Mouse (Mus musculus) Muller cell, postnatal 12 days (primary cell): ENCODE results near the gene Ntm.
A peak's percentile ranks its signal among the peaks of the same experiment; 100 is the strongest.

Experiments
- DNase-seq: peaks from one replicate; pipeline ENCODE4 v3.0.0-alpha.2; 2015; ENCODE audit errors: inconsistent ontology term

Ntm gene

DNA sequence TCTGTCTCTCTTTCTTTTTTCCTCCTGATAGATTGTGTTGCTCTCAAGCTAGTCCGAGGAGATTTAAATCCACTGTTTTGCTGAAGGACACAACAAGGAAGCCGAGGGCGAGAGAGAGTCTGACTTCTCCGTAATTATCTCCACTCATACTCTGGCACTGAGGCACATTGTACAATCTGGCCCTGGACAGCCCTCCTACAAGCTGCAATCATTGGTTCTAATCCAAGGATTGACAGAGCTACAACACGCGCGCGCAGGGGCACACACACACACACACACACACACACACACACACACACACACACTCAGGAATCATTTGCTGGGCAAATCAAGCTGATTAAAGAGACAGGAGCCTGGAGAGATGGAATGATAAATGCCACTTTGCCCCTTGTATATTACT is at the start of gene Ntm:
Gene Ntm, minus strand, starts transcription at position 164 of the 400 bp plus-strand sequence.
- peak; percentile 74 for DNase-seq

GRCm38 (mm10) chr9:30005701-30006100 is 42.8 kb upstream of the Ntm start:
- DNase-seq: no peak

GRCm38 (mm10) chr9:30003612-30004011 is 40.7 kb upstream of the Ntm start:
- peak; percentile 41 for DNase-seq

DNA sequence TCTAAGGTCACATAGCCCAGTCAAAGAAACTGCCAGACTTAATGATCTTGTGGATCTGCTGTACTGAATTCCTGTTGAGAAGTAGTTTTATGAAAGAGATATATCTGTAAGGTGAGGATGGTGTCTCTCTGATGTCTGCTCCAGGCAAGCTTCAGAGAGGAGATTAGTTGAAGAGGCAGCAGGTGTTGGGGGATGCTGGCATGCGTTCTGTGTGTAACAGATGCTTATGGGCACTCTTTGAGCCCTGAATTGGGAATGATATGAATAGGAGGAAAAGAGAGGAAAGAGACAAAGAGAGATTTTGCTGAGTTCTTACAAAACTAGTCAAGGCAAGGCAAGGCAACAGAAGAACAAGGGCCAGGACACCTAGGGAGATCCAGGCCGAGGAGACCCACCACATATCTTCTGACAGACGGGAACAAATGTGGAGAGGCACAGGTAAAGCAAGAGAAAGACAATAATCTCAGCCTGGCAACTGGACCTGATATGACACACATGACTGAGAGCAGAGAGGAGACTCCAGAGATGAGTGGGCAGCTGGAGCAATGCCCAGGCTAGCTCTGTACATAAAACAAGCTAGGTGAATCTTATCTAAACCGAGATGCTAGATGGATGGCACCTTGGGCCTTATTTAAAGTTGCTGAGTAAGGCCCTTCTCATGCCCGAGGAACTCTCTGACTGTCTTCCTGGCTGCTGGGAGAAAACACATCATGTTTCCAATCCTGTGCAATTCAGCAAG is 18.4 kb upstream of the Ntm start:
- no peak for DNase-seq

DNA sequence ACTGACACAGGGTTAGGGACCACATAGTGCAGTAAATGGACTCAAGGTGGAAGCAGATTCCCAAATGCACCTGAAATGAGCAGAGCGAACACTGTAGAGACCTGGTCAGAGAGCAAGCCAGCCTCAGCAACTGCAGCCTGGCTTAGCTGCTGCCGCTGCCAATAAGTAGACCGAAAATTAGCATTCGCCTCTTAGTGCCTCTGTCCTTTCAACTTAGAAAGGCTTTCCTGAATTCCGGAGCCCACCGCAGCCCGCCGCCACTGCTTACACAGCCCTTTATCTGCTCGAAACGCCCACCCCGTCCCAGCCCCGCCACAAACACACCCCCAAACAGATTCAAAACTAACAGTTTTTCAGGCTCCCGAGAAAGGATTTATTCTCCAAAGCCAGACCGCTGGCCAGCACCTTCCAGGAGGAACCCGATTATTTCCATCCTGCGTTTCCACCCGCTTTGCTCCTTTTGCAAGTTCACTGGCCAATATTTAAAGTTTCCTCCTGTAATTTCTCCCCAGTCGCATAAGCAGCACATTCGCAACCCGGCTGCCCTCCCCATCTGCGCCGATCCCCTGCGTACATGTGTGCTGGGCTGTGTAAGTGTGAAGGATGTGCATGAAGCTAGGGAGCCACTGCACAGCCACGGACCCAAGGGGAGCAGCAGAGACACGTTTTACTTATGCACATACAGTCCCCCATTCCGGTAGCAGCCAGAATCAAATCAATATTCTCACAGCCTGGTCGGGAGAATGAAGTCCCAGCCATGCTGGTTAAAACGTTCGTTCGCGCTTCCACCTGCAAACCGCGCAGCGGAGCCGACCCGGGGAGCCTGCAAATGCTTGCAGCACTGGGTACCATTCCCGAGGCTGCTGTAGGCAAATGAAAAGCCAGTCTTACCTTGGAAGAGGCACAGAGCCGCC is 730 bp downstream of the Ntm start:
- DNase-seq: peak; percentile 33

DNA sequence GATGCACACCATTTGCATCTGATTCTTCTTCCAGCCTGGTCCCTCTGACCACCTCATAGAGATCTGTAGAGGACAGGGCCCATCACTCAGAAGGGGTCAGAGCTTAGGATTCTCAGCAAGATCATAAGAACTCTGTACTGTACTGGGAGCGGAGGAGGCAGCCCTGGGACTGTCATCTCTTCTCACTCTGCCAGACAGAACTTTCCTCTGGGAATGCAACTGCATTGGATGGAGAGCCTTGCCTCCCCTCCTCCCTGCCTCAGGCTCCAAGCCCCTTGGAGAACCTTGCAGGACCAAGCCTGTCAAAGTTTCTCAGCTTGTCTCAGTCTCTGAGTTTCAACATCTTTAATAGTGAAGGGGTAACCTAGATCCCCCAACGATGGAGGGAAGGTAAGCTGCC is 1.4 kb downstream of the Ntm start:
- DNase-seq: no peak

DNA sequence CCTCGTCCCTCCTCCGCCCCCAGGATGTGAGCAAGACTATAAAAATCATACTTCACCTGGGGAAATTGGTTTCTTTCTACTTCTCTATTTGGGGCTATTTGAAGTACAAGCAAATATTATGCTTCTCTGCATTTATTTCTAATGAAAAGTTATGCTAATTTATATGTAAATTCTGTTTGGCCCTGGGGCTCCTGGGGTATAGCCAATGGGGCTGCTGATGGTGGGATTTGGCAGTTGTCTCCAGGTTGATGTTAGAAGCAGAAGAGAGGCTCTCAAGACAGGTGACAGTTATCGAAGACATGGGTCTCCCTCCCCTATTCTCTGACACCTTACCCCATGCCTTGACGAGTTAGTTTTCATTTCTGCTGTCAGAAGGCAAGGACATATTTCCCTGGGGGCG is 2.2 kb downstream of the Ntm start:
- no peak for DNase-seq

DNA sequence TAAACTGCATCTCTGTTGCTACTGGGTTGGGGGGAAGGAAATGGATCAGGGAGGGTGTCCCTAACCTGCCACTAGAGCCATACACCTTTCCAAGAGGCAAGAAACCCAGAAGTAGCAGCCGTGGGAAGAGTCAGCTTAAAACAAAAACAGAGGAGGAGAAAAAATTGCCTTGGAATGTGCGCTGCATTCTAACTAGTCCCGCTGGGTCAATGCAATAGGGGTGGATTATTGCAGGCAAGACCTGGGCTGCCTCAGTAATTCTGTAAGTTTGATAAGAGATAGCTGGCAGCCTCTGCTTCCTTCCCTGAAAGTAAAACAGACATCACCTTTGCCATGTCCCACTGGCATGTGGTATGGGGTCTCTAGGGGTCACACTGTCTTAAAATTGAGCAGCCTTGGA is 2.7 kb downstream of the Ntm start:
- no peak for DNase-seq

GRCm38 (mm10) chr9:29956936-29957335 is 6.0 kb downstream of the Ntm start:
- no peak for DNase-seq

- DNase-seq: no peak
Observed at GRCm38 (mm10) chr9:29954031-29954430, 8.9 kb downstream of the Ntm start.

GRCm38 (mm10) chr9:29949041-29949440 is 13.9 kb downstream of the Ntm start:
- DNase-seq: peak; percentile 26

GRCm38 (mm10) chr9:29943209-29944070 is 19.5 kb downstream of the Ntm start:
- no peak for DNase-seq

- DNase-seq: no peak
Observed at GRCm38 (mm10) chr9:29942183-29942952, 20.6 kb downstream of the Ntm start.

- no peak for DNase-seq
Observed at GRCm38 (mm10) chr9:29939517-29940034, 23.4 kb downstream of the Ntm start.

DNA sequence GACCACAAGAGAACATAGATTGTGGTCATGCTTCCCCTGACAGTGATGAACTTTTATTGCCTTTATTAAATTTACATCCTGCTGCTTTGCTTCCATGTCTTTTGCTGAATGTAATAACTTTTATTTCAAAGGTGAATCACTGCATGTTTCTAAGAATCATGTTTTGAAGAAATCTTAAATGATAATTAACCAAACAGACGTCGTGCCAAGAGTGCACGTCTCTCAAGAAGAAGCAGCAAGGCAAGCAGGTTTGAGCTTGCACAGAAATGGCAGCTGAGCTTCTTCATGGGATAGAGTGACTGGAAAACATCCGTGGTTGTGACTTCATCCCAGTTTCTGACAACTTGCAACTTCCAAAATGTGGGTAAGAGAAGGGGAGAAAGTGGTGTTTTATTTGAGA is 34.1 kb downstream of the Ntm start:
- DNase-seq: no peak

GRCm38 (mm10) chr9:29925382-29925781 is 37.6 kb downstream of the Ntm start:
- no peak for DNase-seq

- DNase-seq: no peak
Observed at GRCm38 (mm10) chr9:29898406-29899054, 64.4 kb downstream of the Ntm start.

DNA sequence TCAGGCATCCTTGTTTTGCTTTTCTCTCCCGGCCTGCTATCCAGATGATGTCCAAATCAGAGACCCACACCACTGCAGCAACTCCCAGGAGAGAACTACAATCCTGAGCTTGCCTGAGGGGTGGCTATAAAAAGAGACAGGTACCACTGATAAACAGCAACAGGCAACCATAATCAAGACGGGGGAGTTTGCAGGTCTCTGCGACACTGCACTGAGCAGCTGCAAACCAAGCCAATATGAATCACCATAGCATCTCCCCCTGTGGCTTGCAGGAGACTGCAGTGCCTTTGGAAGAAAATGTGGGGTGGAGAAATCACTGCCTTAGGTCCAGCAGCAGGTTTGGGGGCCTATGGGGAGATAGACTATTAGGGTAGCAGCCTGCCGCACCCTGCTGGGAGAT is 65.5 kb downstream of the Ntm start:
- DNase-seq: no peak

DNA sequence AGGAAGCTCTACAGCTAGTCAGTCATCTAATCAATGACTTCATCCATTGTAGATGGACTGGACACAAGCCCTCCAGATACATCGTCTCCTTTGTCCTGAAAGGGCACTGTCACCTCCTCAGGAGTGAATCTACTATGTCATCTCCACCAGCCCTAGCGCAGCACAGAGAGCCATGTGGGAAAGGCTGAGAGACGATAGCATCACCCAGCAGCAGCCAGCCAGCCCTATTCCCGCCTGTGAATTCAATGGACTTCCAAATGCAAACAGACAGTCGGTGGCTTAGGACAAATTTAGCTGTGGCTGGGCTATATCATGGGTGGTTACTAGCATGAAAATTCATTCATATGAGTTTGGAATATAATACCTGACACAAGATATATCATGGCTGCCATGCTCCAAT is 70.1 kb downstream of the Ntm start:
- no peak for DNase-seq

DNA sequence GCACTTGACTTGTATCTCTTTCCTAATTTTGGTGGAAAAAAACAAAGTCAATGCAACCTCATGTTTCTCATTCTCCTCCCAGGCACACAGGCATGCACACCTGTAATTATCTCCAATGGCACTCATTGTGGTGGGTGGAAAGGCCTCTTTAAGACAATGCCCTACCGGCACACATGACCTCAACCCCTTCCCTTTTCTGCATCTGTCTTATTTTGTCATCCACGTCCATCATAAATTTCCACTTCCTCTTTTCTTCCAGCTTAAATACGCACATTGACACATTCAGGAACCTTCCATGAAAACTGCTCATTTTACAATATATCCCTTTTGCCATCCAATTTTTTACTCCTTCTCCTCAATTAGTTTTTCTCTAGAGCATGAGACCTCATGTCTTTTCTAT is 74.2 kb downstream of the Ntm start:
- no peak for DNase-seq
